Mouse (Mus musculus): ENCODE measurements around the gene E130114P18Rik. TPM values are rescaled to one million over a fixed set of nuclear protein-coding genes. Genes with fewer than 3 reads are reported as not detected.

E130114P18Rik gene
- polyA plus RNA-seq (2017; shearing (Covaris generic)), result not detected

DNA sequence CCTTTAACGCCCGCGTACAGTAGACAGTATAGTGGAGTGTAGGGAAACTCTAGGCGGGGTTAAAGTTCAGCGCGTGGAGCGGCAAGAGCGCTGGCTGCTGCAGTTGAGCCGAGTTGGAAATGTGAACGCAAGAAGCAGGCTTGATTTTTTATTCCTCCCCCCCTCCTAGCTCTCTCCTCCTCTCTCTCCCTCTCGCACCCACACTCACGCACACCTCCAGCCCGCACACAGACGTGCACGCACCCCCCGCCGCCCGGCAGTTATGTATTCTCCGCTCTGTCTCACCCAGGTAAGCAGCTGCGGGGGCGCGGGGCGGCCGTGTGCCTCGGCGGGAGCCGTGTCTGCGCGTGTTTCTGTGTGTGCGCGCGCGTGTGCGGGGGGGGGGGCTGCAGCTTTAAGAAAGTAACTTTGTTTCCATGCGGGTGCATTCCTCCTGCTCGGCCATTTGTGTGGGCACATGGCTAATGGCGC is at the start of gene E130114P18Rik:
Gene E130114P18Rik, minus strand, starts transcription at position 373 of the 471 bp plus-strand sequence.

DNA sequence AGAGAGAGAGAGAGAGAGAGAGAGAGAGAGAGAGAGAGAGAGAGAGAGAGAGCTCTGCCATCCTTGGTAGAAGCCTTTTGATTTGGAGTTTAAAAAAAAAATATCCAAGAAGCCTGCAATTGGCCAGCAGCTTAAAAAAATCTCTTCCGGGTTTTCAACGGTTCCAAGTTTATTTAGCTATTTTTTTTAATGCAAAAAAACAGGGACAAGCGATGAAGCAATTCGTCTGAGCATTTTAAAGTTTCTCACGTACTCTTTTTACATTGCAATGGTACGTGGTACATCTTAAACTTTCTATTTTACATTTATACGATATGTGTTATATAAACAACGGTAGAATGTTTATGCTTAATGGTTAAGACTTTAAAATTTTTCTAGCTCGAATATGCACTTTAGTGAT is 5.2 kb downstream of the E130114P18Rik start, which contains the start of gene Nfia:
Gene Nfia, plus strand, starts transcription at position 94 of the 400 bp plus-strand sequence.

Other genes starting within 250 kb of the E130114P18Rik start
- 5.0 TPM for gene Nfia, start 5.3 kb downstream of the E130114P18Rik start, polyA plus RNA-seq (2017; shearing (Covaris generic))

All from effector memory CD4-positive, alpha-beta T cell, adult 7 months (primary cell).